Mouse (Mus musculus): Measurements from ENCODE around the gene Mlh3. TPM values are rescaled to one million over a fixed set of nuclear protein-coding genes. Genes with fewer than 3 reads are reported as not detected.

Mlh3 gene
- polyA plus RNA-seq, 1 experiment, result 0.82 TPM

GRCm38 (mm10) chr12:85237553-85237952, 32.8 kb downstream of the Mlh3 start:
- no peaks in the 10 kb centered on the region for H3K27me3 ChIP-seq (ENCODE audit: control insufficient read depth, insufficient read depth, insufficient read length)
- no peaks in the 10 kb centered on the region for H3K79me3 ChIP-seq (ENCODE audit: low read depth)
- no peak overlapping the region for H3K4me3 ChIP-seq (ENCODE audit: insufficient read depth, poor library complexity, severe bottlenecking)
- H3ac ChIP-seq (ENCODE audit: control insufficient read depth, insufficient read length, low read depth), result no peak overlapping the region
- H3K79me2 ChIP-seq (ENCODE audit: control insufficient read depth, insufficient read depth), result no peaks in the 10 kb centered on the region
- no peaks in the 10 kb centered on the region for H3K36me3 ChIP-seq (ENCODE audit: control insufficient read depth, insufficient read depth)
- TF ChIP-seq CTCF (IDR thresholded peaks at IDR 0.05; ENCODE audit: control insufficient read depth, insufficient read depth, insufficient read length) (no peak), USF1 (IDR thresholded peaks at IDR 0.05; ENCODE audit: low read depth) (no peak), FOSL1 (IDR thresholded peaks at IDR 0.05; ENCODE audit: insufficient read depth, low read length, poor library complexity, severe bottlenecking) (no peak), MAX (IDR thresholded peaks at IDR 0.05) (no peak), MYOG (IDR thresholded peaks at IDR 0.05; ENCODE audit: control insufficient read depth, extremely low read depth, insufficient read length) (no peak), MYOD1 (IDR thresholded peaks at IDR 0.05; ENCODE audit: control insufficient read depth, insufficient read length, low read depth) (no peak), CEBPB (IDR thresholded peaks at IDR 0.05; ENCODE audit: low read depth) (no peak)

- Histone ChIP-seq H3K4me3 (ENCODE audit: insufficient read depth, poor library complexity, severe bottlenecking) (no peak overlapping the region), H3K79me2 (ENCODE audit: control insufficient read depth, insufficient read depth) (no peaks in the 10 kb centered on the region), H3ac (ENCODE audit: control insufficient read depth, insufficient read length, low read depth) (no peak overlapping the region), H3K27me3 (ENCODE audit: control insufficient read depth, insufficient read depth, insufficient read length) (no peaks in the 10 kb centered on the region), H3K36me3 (ENCODE audit: control insufficient read depth, insufficient read depth) (no peaks in the 10 kb centered on the region), H3K79me3 (ENCODE audit: low read depth) (no peaks in the 10 kb centered on the region)
- no peak for TF ChIP-seq CTCF (IDR thresholded peaks at IDR 0.05; ENCODE audit: control insufficient read depth, insufficient read depth, insufficient read length)
- no peak for TF ChIP-seq MYOG (IDR thresholded peaks at IDR 0.05; ENCODE audit: control insufficient read depth, extremely low read depth, insufficient read length)
- TF ChIP-seq MAX (IDR thresholded peaks at IDR 0.05), result peak; percentile 72
- TF ChIP-seq FOSL1 (IDR thresholded peaks at IDR 0.05; ENCODE audit: insufficient read depth, low read length, poor library complexity, severe bottlenecking), result peak; percentile 96
- TF ChIP-seq USF1 (IDR thresholded peaks at IDR 0.05; ENCODE audit: low read depth), result no peak
- TF ChIP-seq MYOD1 (IDR thresholded peaks at IDR 0.05; ENCODE audit: control insufficient read depth, insufficient read length, low read depth), result no peak
- TF ChIP-seq CEBPB (IDR thresholded peaks at IDR 0.05; ENCODE audit: low read depth), result no peak
Observed at GRCm38 (mm10) chr12:85233376-85234358, 36.7 kb downstream of the Mlh3 start.

GRCm38 (mm10) chr12:85227876-85228599, 42.4 kb downstream of the Mlh3 start:
- Histone ChIP-seq H3K79me3 (ENCODE audit: low read depth) (no peaks in the 10 kb centered on the region), H3K27me3 (ENCODE audit: control insufficient read depth, insufficient read depth, insufficient read length) (no peaks in the 10 kb centered on the region), H3K36me3 (ENCODE audit: control insufficient read depth, insufficient read depth) (peaks cover 37% of the 10 kb centered on the region), H3ac (ENCODE audit: control insufficient read depth, insufficient read length, low read depth) (peak overlapping the region; percentile 52), H3K79me2 (ENCODE audit: control insufficient read depth, insufficient read depth) (peaks cover 5% of the 10 kb centered on the region), H3K4me3 (ENCODE audit: insufficient read depth, poor library complexity, severe bottlenecking) (no peak overlapping the region)
- TF ChIP-seq USF1 (IDR thresholded peaks at IDR 0.05; ENCODE audit: low read depth) (no peak), MAX (IDR thresholded peaks at IDR 0.05) (peak; percentile 69), CEBPB (IDR thresholded peaks at IDR 0.05; ENCODE audit: low read depth) (no peak), MYOD1 (IDR thresholded peaks at IDR 0.05; ENCODE audit: control insufficient read depth, insufficient read length, low read depth) (peak; percentile 22), FOSL1 (IDR thresholded peaks at IDR 0.05; ENCODE audit: insufficient read depth, low read length, poor library complexity, severe bottlenecking) (peak; percentile 4), MYOG (IDR thresholded peaks at IDR 0.05; ENCODE audit: control insufficient read depth, extremely low read depth, insufficient read length) (no peak), CTCF (IDR thresholded peaks at IDR 0.05; ENCODE audit: control insufficient read depth, insufficient read depth, insufficient read length) (no peak)

- Histone ChIP-seq H3K79me2 (ENCODE audit: control insufficient read depth, insufficient read depth) (peaks cover 13% of the 10 kb centered on the region), H3ac (ENCODE audit: control insufficient read depth, insufficient read length, low read depth) (no peak overlapping the region), H3K36me3 (ENCODE audit: control insufficient read depth, insufficient read depth) (peaks cover 45% of the 10 kb centered on the region), H3K79me3 (ENCODE audit: low read depth) (no peaks in the 10 kb centered on the region), H3K27me3 (ENCODE audit: control insufficient read depth, insufficient read depth, insufficient read length) (no peaks in the 10 kb centered on the region), H3K4me3 (ENCODE audit: insufficient read depth, poor library complexity, severe bottlenecking) (no peak overlapping the region)
- TF ChIP-seq MAX (IDR thresholded peaks at IDR 0.05), result peak; percentile 81
- TF ChIP-seq USF1 (IDR thresholded peaks at IDR 0.05; ENCODE audit: low read depth), result no peak
- peak; percentile 99 for TF ChIP-seq MYOD1 (IDR thresholded peaks at IDR 0.05; ENCODE audit: control insufficient read depth, insufficient read length, low read depth)
Observed at GRCm38 (mm10) chr12:85227227-85227626, 43.2 kb downstream of the Mlh3 start.

GRCm38 (mm10) chr12:85219905-85220290, 50.5 kb downstream of the Mlh3 start:
- TF ChIP-seq USF1 (IDR thresholded peaks at IDR 0.05; ENCODE audit: low read depth) (no peak), MYOD1 (IDR thresholded peaks at IDR 0.05; ENCODE audit: control insufficient read depth, insufficient read length, low read depth) (no peak), MYOG (IDR thresholded peaks at IDR 0.05; ENCODE audit: control insufficient read depth, extremely low read depth, insufficient read length) (no peak), MAX (IDR thresholded peaks at IDR 0.05) (no peak)
- Histone ChIP-seq H3K79me3 (ENCODE audit: low read depth) (peaks cover 21% of the 10 kb centered on the region), H3ac (ENCODE audit: control insufficient read depth, insufficient read length, low read depth) (peak overlapping the region; percentile 87), H3K36me3 (ENCODE audit: control insufficient read depth, insufficient read depth) (peaks cover 44% of the 10 kb centered on the region), H3K79me2 (ENCODE audit: control insufficient read depth, insufficient read depth) (peaks cover 42% of the 10 kb centered on the region), H3K4me3 (ENCODE audit: insufficient read depth, poor library complexity, severe bottlenecking) (peak overlapping the region; percentile 100), H3K27me3 (ENCODE audit: control insufficient read depth, insufficient read depth, insufficient read length) (no peaks in the 10 kb centered on the region)
